Mouse (Mus musculus) E14TG2a.4 (cell line): ENCODE data around the gene Pcca.

ENCODE experiments used
- CTCF ChIP-seq: conservative IDR thresholded peaks from 2 replicates; pipeline ENCODE4 v1.5.1; 2014; ENCODE audit warnings: low read length
- NANOG ChIP-seq: IDR thresholded peaks from 2 replicates; pipeline ENCODE4 v1.6.1; 2014; ENCODE audit warnings: borderline replicate concordance, low read length, mixed read lengths
- POU5F1 ChIP-seq: IDR thresholded peaks from 2 replicates; pipeline ENCODE4 v1.6.1; 2014; ENCODE audit warnings: low read length, borderline replicate concordance

- TF ChIP-seq CTCF (no peak), NANOG (no peak), POU5F1 (no peak)
Observed at GRCm38 (mm10) chr14:122714911-122715310, 180.8 kb downstream of the Pcca start.
